Mouse (Mus musculus): ENCODE results near the gene Grm3. TPM values are rescaled to one million over a fixed set of nuclear protein-coding genes. Genes with fewer than 3 reads are reported as not detected.
A peak's percentile ranks its signal among the peaks of the same experiment; 100 is the strongest.

The Grm3 gene
- 6.9 and 7.0 TPM in 2 replicates for polyA plus RNA-seq (2016; fragmentation: Nextera tagmentation; extraction: Ambion mirVana)

DNA sequence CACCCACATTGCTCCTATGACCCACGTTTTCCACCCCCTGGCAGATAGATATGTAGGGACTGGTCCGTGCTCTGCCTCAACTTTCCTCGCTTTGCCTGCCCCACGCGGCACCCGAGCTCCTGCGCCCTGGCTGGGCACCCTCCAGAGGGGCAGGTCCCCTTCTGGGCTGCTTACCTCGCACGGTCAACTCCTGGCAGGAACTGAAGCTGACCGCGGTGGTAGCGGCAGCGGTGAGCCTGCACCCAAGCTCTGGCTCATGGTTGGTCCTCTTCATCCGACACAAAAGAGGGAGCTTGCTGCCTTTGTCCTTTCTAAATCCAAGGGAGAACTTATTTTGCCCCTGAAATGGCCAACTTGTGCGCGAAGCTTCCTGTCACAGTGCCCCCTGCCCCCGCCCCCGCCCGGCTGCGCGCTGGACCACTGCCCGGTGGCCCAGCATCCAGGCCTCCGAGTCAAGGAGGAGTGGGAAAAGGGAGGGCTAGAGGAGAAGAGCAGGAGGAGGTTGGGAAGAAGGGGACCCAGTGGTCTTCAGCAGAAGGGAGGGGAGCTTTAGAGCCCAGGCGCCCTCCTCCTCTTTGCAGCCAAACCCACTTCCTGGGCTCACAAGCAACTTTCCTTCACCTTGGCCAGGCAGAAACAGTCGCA, at the start of gene Grm3:
Gene Grm3, minus strand, starts transcription at position 215 of the 645 bp plus-strand sequence.
- peaks cover 13% of the 10 kb centered on the region; the same call in 1 of the 2 replicates for H3K4me1 ChIP-seq
- ATAC-seq (ENCODE audit: low FRiP score, low read depth) = peak; percentile 69
- H3K4me2 ChIP-seq (replicated peaks) = peak within 1 kb of the TSS; percentile 88
- no peak within 1 kb of the TSS for H3K27ac ChIP-seq
- H3K4me3 ChIP-seq = peak within 1 kb of the TSS; percentile 43
- no peaks in the 10 kb centered on the region for H3K9me3 ChIP-seq
- H3K36me3 ChIP-seq = no peaks in the 10 kb centered on the region
- peak within 1 kb of the TSS; percentile 64 for H3K9ac ChIP-seq
- WGBS = 1% methylated on average over 25 of the region's 25 CpGs
- H3K27me3 ChIP-seq (replicated peaks) = peaks cover 5% of the 10 kb centered on the region; the same call in 1 of the 2 replicates

GRCm38 (mm10) chr5:9755751-9756150, 30.8 kb upstream of the Grm3 start:
- no peak overlapping the region for H3K4me2 ChIP-seq (replicated peaks)
- H3K27me3 ChIP-seq (replicated peaks) = no peaks in the 10 kb centered on the region
- 64% methylated on average over 2 of the region's 2 CpGs for WGBS
- no peaks in the 10 kb centered on the region for H3K9me3 ChIP-seq
- H3K4me3 ChIP-seq = no peak overlapping the region
- H3K9ac ChIP-seq = no peak overlapping the region
- no peaks in the 10 kb centered on the region for H3K4me1 ChIP-seq
- H3K27ac ChIP-seq = no peak overlapping the region
- no peak for ATAC-seq (ENCODE audit: low FRiP score, low read depth)
- H3K36me3 ChIP-seq = no peaks in the 10 kb centered on the region

GRCm38 (mm10) chr5:9748184-9748583, 23.2 kb upstream of the Grm3 start:
- WGBS = 73% methylated on average over 5 of the region's 5 CpGs
- Histone ChIP-seq H3K9me3 (no peaks in the 10 kb centered on the region), H3K4me3 (no peak overlapping the region), H3K4me2 (replicated peaks) (no peak overlapping the region), H3K36me3 (no peaks in the 10 kb centered on the region), H3K27me3 (replicated peaks) (no peaks in the 10 kb centered on the region), H3K9ac (no peak overlapping the region), H3K4me1 (no peaks in the 10 kb centered on the region), H3K27ac (no peak overlapping the region)
- ATAC-seq (ENCODE audit: low FRiP score, low read depth) = no peak

DNA sequence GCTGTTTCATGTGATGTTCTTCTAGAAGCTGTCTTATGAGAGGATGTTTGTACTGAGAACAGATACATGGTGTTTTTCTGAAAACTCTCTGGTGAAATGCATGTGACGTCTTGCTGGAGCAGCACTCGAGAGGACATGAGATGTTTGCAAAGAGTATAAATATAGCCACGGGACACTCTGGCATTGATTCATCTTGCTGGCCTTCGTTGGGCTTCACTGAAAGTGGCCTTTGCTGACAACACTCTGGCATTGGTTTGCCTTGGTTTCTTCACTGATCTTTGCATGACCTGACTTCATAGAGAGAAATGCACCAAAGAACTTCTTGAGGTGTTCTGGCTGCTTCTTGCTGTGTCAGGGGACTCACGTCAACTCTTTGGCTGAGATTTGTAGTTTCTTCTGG, 19.1 kb upstream of the Grm3 start:
- H3K36me3 ChIP-seq = no peaks in the 10 kb centered on the region
- H3K4me1 ChIP-seq = no peaks in the 10 kb centered on the region
- no peaks in the 10 kb centered on the region for H3K9me3 ChIP-seq
- 89% methylated on average over 5 of the region's 5 CpGs for WGBS
- H3K27me3 ChIP-seq (replicated peaks) = no peaks in the 10 kb centered on the region
- ATAC-seq (ENCODE audit: low FRiP score, low read depth) = no peak
- H3K9ac ChIP-seq = no peak overlapping the region
- H3K27ac ChIP-seq = no peak overlapping the region
- H3K4me2 ChIP-seq (replicated peaks) = no peak overlapping the region
- no peak overlapping the region for H3K4me3 ChIP-seq

- Histone ChIP-seq H3K36me3 (no peaks in the 10 kb centered on the region), H3K9ac (peak overlapping the region; percentile 23; the same call in 1 of the 2 replicates), H3K4me1 (peaks cover 13% of the 10 kb centered on the region; the same call in 1 of the 2 replicates), H3K4me3 (peak overlapping the region; percentile 43), H3K27ac (no peak overlapping the region), H3K27me3 (replicated peaks) (peaks cover 5% of the 10 kb centered on the region; the same call in 1 of the 2 replicates), H3K9me3 (no peaks in the 10 kb centered on the region), H3K4me2 (replicated peaks) (peak overlapping the region; percentile 88)
- ATAC-seq (ENCODE audit: low FRiP score, low read depth) = peak; percentile 96
- WGBS = under 1% methylated on average over 22 of the region's 22 CpGs
Measured at GRCm38 (mm10) chr5:9725601-9726268, 765 bp upstream of the Grm3 start.

DNA sequence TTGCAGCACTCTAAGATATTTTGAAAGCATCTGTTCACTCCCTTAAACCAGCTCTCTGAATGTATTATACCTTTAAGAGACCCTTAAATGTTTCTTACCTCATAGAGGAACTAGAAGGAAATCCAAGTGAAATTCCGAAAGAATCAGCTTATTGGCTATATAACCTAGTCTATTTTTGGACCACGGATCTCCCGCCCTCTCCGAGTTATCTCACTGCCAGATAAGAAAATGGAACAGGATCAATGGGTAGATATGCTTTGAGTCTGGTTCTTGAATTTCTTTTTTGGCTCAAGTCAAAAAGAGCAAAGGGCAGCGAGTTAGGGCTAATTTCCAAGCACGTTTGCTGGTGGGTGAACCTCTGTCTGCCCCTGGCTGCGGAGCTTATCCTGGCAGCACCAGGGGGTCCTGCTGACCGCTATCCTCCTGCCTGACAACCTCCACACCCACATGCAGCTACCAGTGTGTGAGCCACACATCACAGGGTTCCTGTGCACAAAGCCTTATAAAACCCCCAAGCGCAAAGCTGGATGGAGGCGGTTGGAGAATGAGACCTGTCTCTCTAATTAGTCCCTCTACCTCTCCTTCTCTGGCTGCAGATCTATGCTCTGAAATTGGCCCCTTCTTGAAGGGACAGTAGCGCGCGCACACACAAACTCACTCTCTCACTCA, 549 bp downstream of the Grm3 start:
- peak; percentile 15; the same call in 1 of the 2 replicates for ATAC-seq (ENCODE audit: low FRiP score, low read depth)
- Histone ChIP-seq H3K9ac (peak overlapping the region; percentile 64), H3K36me3 (no peaks in the 10 kb centered on the region), H3K4me3 (peak overlapping the region; percentile 43), H3K27me3 (replicated peaks) (peaks cover 5% of the 10 kb centered on the region; the same call in 1 of the 2 replicates), H3K4me1 (peaks cover 13% of the 10 kb centered on the region; the same call in 1 of the 2 replicates), H3K4me2 (replicated peaks) (peak overlapping the region; percentile 88), H3K9me3 (no peaks in the 10 kb centered on the region), H3K27ac (no peak overlapping the region)
- 14% methylated on average over 13 of the region's 13 CpGs for WGBS

DNA sequence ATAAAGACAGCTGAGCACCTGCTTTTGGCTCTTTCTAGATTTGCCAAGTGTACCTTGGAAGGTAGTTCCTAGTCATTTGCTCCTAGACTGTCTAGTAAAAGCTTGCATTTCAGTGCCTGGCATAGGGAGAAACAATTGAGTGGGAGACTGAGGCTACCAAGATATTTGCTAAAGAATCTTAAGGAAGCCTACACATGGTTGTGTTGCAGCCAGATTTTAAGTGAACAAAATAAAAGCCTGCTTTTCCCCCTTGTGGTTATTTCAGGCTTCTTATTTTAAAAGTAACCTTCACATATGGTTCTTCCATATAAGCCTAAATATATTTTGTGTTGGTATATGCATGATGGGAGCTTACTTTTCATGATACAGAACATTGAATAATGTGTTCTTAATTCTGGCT, 3.8 kb downstream of the Grm3 start:
- Histone ChIP-seq H3K9me3 (no peaks in the 10 kb centered on the region), H3K27ac (no peak overlapping the region), H3K9ac (no peak overlapping the region), H3K4me1 (peaks cover 13% of the 10 kb centered on the region; the same call in 1 of the 2 replicates), H3K4me3 (no peak overlapping the region), H3K27me3 (replicated peaks) (0 out of 2 replicates have a peak, but pooled peaks cover 5% of the 10 kb centered on the region), H3K36me3 (no peaks in the 10 kb centered on the region), H3K4me2 (replicated peaks) (no peak overlapping the region)
- no peak for ATAC-seq (ENCODE audit: low FRiP score, low read depth)

GRCm38 (mm10) chr5:9716295-9716694, 8.7 kb downstream of the Grm3 start:
- Histone ChIP-seq H3K4me2 (replicated peaks) (no peak overlapping the region), H3K9ac (no peak overlapping the region), H3K27ac (no peak overlapping the region), H3K27me3 (replicated peaks) (no peaks in the 10 kb centered on the region), H3K4me3 (no peak overlapping the region), H3K9me3 (no peaks in the 10 kb centered on the region), H3K4me1 (no peaks in the 10 kb centered on the region), H3K36me3 (no peaks in the 10 kb centered on the region)
- WGBS = 88% methylated on average over 5 of the region's 5 CpGs
- ATAC-seq (ENCODE audit: low FRiP score, low read depth) = no peak

- H3K4me1 ChIP-seq = no peaks in the 10 kb centered on the region
- no peak overlapping the region for H3K4me2 ChIP-seq (replicated peaks)
- no peaks in the 10 kb centered on the region for H3K9me3 ChIP-seq
- no peak overlapping the region for H3K27ac ChIP-seq
- H3K4me3 ChIP-seq = no peak overlapping the region
- H3K36me3 ChIP-seq = no peaks in the 10 kb centered on the region
- ATAC-seq (ENCODE audit: low FRiP score, low read depth) = no peak
- 93% methylated on average over 1 of the region's 1 CpGs for WGBS
- no peak overlapping the region for H3K9ac ChIP-seq
- H3K27me3 ChIP-seq (replicated peaks) = no peaks in the 10 kb centered on the region
Measured at GRCm38 (mm10) chr5:9707096-9707495, 17.9 kb downstream of the Grm3 start.

DNA sequence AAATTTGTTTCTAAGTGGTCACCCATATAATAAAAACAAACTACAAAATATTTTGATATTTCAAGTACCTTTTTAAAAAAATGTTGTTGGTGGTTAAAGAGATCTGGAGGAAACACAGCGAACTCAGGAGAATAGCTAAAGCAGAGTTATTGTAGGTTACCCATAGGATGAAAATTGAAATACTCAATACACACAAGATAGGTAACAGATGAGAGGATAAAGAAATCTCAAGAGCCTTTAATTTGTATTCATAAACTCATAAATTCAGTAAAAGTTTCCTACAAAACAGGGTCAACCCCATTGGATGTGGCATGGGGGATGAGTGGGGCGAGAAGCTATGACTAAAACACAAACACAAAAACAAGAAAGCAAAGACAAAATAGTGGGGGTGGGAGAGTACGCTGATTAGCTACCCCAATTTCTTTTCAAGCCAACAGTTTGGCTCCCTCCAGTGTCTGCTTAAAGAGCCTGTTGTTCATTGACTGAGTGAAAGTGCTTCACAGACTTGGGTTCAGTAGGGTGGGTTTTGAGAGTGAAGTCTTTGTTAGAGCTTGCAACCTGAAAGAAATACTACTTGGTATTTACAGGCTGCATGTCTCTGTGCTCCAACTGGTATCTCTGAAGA, 21.5 kb downstream of the Grm3 start:
- no peak overlapping the region for H3K9ac ChIP-seq
- no peak overlapping the region for H3K27ac ChIP-seq
- no peaks in the 10 kb centered on the region for H3K9me3 ChIP-seq
- H3K4me2 ChIP-seq (replicated peaks) = no peak overlapping the region
- WGBS = 39% methylated on average over 3 of the region's 3 CpGs
- H3K36me3 ChIP-seq = no peaks in the 10 kb centered on the region
- H3K4me3 ChIP-seq = no peak overlapping the region
- no peaks in the 10 kb centered on the region for H3K4me1 ChIP-seq
- no peaks in the 10 kb centered on the region for H3K27me3 ChIP-seq (replicated peaks)
- ATAC-seq (ENCODE audit: low FRiP score, low read depth) = peak; percentile 82

DNA sequence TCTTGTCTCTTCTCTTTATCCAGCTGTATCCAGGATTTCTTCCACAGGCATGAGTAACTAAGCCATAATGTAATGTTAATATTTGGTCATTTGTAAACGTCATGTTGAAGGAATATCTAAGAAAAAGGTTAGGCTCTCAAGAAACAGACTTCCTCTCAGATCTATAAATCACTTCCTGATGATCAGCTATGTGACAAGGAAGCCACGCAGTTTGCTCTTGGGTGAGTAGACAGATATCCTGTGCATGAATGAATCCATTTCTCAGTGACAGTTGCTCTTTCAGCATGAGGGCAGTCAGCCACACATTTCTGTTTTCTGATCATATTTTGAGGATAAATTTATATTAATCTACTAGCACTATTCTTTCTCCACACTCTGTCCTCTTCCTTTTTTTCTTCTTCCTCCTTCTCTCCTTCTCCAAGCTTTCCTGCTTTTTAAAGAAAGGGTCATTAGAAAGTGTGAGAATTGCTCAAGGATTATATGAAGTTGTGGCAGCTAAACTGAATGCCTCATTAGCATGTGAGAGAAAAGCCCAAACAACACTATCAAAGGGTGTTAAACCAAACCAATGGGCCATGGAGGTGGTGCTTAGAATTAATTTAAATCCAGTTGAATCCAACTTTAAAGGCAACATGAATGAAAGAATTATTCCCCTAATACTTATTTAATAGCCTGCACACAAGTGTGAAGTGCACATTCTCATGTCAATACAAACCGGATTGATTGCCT, 22.1 kb downstream of the Grm3 start:
- peak; percentile 82 for ATAC-seq (ENCODE audit: low FRiP score, low read depth)
- Histone ChIP-seq H3K9ac (no peak overlapping the region), H3K27ac (no peak overlapping the region), H3K4me3 (no peak overlapping the region), H3K27me3 (replicated peaks) (no peaks in the 10 kb centered on the region), H3K4me2 (replicated peaks) (no peak overlapping the region), H3K9me3 (no peaks in the 10 kb centered on the region), H3K36me3 (no peaks in the 10 kb centered on the region), H3K4me1 (no peaks in the 10 kb centered on the region)
- 13% methylated on average over 3 of the region's 3 CpGs for WGBS

All from neural tube, embryonic 12.5 days (tissue).